Mouse (Mus musculus): ENCODE measurements at regions not wholly inside any gene's neighbourhood (a gene's known extent, or its start where the extent isn't known, plus 50 kb on each side); places are given as distances from the start of the nearest gene placed in this dataset.

GRCm38 (mm10) chr13:51253371-51253770 is 82.5 kb downstream of the Nxnl2 start:
- TF ChIP-seq CTCF (IDR thresholded peaks at IDR 0.05; ENCODE audit: low read depth) (no peak), EP300 (optimal IDR thresholded peaks at IDR 0.05) (no peak)
